Mouse (Mus musculus): Measurements from ENCODE around the gene Prg4.

The Prg4 gene

GRCm38 (mm10) chr1:150404555-150404954 is 61.4 kb downstream of the Prg4 start:
- no peak for DNase-seq

- DNase-seq, result no peak
These were observed 62.1 kb downstream of the Prg4 start for GRCm38 (mm10) chr1:150403914-150404313.
